Mouse (Mus musculus) heart, embryonic 10.5 days (tissue): ENCODE measurements around the gene Itm2c. TPM values are rescaled to one million over a fixed set of nuclear protein-coding genes. Genes with fewer than 3 reads are reported as not detected.

ENCODE experiments used
- DNase-seq: peaks from one replicate; pipeline ENCODE4 v3.0.0-alpha.2; 2017; ENCODE audit warnings: low spot score
- H3K27ac ChIP-seq: fragments of 300-500 bp; sonication (generic); 2 replicates; pipeline ENCODE4 v1.5.1; 2016; ENCODE audit warnings: mild to moderate bottlenecking
- H3K27me3 ChIP-seq: fragments of 300-500 bp; sonication (generic); 2 replicates; pipeline ENCODE4 v1.6.1; 2016; ENCODE audit warnings: mild to moderate bottlenecking; ENCODE audit not compliant: poor library complexity, insufficient read depth, severe bottlenecking
- H3K36me3 ChIP-seq: fragments of 300-500 bp; sonication (generic); 2 replicates; pipeline ENCODE4 v1.6.1; 2016; ENCODE audit warnings: mild to moderate bottlenecking, moderate library complexity
- H3K4me1 ChIP-seq: fragments of 300-500 bp; sonication (generic); 2 replicates; pipeline ENCODE4 v1.6.1; 2016; ENCODE audit warnings: mild to moderate bottlenecking
- H3K4me3 ChIP-seq: fragments of 300-500 bp; sonication (generic); 2 replicates; pipeline ENCODE4 v1.5.1; 2016; ENCODE audit warnings: mild to moderate bottlenecking, moderate library complexity
- H3K9me3 ChIP-seq: fragments of 300-500 bp; sonication (generic); 2 replicates; pipeline ENCODE4 v1.6.1; 2016; ENCODE audit warnings: mild to moderate bottlenecking, moderate library complexity
- WGBS: fragments of 180-500 bp; shearing (Covaris S2); methylation state at CpG from one replicate; pipeline ENCODE4 v1.1.7; 2016; 5-methylcytosine and 5-hydroxymethylcytosine counted together
- polyA plus RNA-seq: library from polyadenylated mRNA; unstranded; fragments of >200 nt; fragmentation: Nextera tagmentation; extraction: Ambion mirVana; gene quantifications from 2 replicates; pipeline ENCODE4 v1.2.1, GENCODE M21; 2016

Gene Itm2c
- polyA plus RNA-seq, 1 experiment from 2014 or later: 193 TPM

DNA sequence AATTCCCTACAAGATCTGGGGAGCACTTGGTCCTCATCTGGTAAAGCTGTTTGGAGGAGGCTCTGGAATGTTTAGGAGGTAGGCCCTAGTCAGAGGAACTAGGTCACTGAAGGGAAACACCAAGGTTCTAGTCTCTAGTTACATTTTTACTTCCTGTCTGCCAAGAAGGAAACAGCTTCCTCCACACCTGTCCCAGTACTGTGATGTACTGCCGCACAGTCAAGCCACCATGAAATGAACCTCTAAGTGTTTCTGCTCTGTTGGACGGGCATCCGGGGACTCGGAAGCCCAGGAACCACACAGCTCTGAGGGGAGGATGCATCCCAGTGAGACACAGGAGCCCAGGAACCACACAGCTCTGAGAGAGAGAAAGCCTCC lies 34.6 kb downstream of the Itm2c start:
- no peak overlapping the region for H3K27ac ChIP-seq
- H3K4me3 ChIP-seq: no peak overlapping the region
- H3K4me1 ChIP-seq: peaks cover 17% of the 10 kb centered on the region
- H3K9me3 ChIP-seq: no peaks in the 10 kb centered on the region
- DNase-seq: no peak
- 75% methylated on average over 4 of the region's 4 CpGs for WGBS
- no peaks in the 10 kb centered on the region for H3K36me3 ChIP-seq
- no peaks in the 10 kb centered on the region for H3K27me3 ChIP-seq

DNA sequence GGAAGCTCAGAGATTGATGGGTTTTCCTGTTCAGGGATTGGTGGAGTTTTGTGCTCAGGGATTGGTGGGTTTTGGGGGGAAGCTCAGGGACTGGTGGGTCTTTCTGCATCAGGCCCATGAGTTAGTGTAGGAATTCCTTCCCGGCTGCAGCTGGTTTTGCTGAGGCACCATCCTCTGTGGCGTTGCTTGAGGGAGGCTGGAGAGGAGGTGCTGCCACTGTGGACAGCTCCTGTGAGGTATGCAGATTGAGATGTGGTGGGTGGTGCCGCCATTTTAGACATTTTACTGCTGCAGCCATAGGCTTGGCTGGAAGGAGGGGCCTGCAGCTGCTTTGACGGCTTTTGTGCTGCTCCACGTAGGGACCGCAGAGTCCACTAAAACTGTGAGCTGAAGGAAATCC lies 35.3 kb downstream of the Itm2c start:
- Histone ChIP-seq H3K27me3 (no peaks in the 10 kb centered on the region), H3K4me1 (peaks cover 24% of the 10 kb centered on the region), H3K27ac (no peak overlapping the region), H3K4me3 (no peak overlapping the region), H3K9me3 (no peaks in the 10 kb centered on the region), H3K36me3 (no peaks in the 10 kb centered on the region)
- 72% methylated on average over 6 of the region's 6 CpGs for WGBS
- DNase-seq: no peak

GRCm38 (mm10) chr1:85931170-85931569 lies 37.1 kb downstream of the Itm2c start:
- Histone ChIP-seq H3K4me3 (no peak overlapping the region), H3K4me1 (peaks cover 27% of the 10 kb centered on the region)
- 80% methylated on average over 5 of the region's 5 CpGs for WGBS

DNA sequence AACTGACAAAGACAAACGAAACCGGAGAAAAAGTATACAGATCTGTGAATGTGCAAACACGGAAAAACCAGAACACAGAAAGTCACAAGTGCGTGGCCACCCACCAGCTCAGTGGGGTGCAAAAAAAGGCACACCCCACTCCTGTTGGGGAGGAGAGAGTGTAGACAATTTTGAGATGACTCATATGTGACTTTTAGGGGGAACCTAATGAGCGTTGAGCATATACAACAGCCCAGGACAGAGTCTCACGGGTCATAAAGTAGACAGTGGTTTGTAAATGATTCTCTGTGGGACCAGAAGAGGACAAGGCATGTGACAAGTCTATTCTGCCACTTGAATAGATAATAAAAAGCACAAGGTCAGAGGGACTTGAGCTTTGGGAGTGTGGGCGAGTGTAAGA lies 39.1 kb downstream of the Itm2c start:
- H3K4me1 ChIP-seq: peaks cover 28% of the 10 kb centered on the region
- H3K4me3 ChIP-seq: peak overlapping the region; percentile 12; the same call in 1 of the 2 replicates
- H3K27ac ChIP-seq: 0 out of 2 replicates have a peak overlapping the region, but pooled peaks have one; percentile 24
- no peaks in the 10 kb centered on the region for H3K9me3 ChIP-seq
- peak; percentile 19 for DNase-seq
- H3K36me3 ChIP-seq: no peaks in the 10 kb centered on the region
- H3K27me3 ChIP-seq: 0 out of 2 replicates have a peak, but pooled peaks cover 8% of the 10 kb centered on the region
- WGBS: 41% methylated on average over 7 of the region's 7 CpGs

More at GRCm38 (mm10) chr1:85931170-85931569, 37.1 kb downstream of the Itm2c start:
- DNase-seq: peak; percentile 67
- Histone ChIP-seq H3K9me3 (no peaks in the 10 kb centered on the region), H3K36me3 (no peaks in the 10 kb centered on the region), H3K27ac (no peak overlapping the region), H3K27me3 (no peaks in the 10 kb centered on the region)

GRCm38 (mm10) chr1:85933631-85934465 lies 39.8 kb downstream of the Itm2c start:
- Histone ChIP-seq H3K27me3 (0 out of 2 replicates have a peak, but pooled peaks cover 8% of the 10 kb centered on the region), H3K4me3 (peak overlapping the region; percentile 12; the same call in 1 of the 2 replicates), H3K36me3 (no peaks in the 10 kb centered on the region), H3K4me1 (peaks cover 25% of the 10 kb centered on the region), H3K27ac (peak overlapping the region; percentile 53), H3K9me3 (no peaks in the 10 kb centered on the region)
- DNase-seq: peak; percentile 62
- 13% methylated on average over 11 of the region's 11 CpGs for WGBS

GRCm38 (mm10) chr1:85934560-85934959 lies 40.5 kb downstream of the Itm2c start:
- Histone ChIP-seq H3K27me3 (0 out of 2 replicates have a peak, but pooled peaks cover 8% of the 10 kb centered on the region), H3K36me3 (no peaks in the 10 kb centered on the region), H3K4me1 (peaks cover 25% of the 10 kb centered on the region), H3K4me3 (no peak overlapping the region), H3K27ac (0 out of 2 replicates have a peak overlapping the region, but pooled peaks have one; percentile 7), H3K9me3 (no peaks in the 10 kb centered on the region)
- DNase-seq: peak; percentile 58
- 6% methylated on average over 7 of the region's 7 CpGs for WGBS

DNA sequence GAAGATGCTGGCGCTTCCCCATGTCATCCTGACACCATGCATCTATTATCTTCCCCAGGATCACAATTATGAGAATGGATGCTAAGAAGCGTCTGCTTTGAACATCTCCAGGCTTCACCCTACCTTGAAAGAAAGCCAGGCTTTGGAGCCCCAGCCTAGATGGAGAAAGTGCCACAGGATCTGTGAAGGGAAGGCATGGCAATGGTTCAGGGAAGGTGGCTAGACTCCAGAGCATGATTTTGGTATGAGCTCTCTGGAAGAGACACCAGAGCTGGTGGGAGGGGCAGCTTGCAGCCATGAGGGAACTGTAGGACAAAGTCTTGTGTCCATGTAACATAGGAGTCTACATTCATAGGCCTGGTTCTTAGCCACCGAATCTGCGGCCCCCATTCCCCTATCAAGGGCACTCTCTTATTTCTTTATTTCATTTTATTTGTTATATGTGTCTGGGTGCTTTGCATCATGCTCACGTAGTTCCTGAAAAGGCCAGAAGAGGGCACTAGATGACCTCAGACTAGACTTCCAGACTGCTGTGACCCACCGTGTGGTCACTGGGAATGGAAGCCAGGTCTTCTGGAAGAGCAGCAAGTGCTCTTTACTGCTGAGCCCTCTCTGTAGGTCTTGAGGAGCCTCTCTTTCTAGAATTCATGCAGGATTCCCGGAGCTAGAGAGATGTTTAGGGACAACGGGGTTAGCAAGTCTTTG lies 41.2 kb downstream of the Itm2c start:
- peaks cover 25% of the 10 kb centered on the region for H3K4me1 ChIP-seq
- H3K9me3 ChIP-seq: no peaks in the 10 kb centered on the region
- H3K36me3 ChIP-seq: no peaks in the 10 kb centered on the region
- no peak overlapping the region for H3K4me3 ChIP-seq
- no peak overlapping the region for H3K27ac ChIP-seq
- no peak for DNase-seq
- WGBS: 42% methylated on average over 8 of the region's 8 CpGs
- H3K27me3 ChIP-seq: 0 out of 2 replicates have a peak, but pooled peaks cover 8% of the 10 kb centered on the region

GRCm38 (mm10) chr1:85936265-85936664 lies 42.2 kb downstream of the Itm2c start:
- no peak overlapping the region for H3K27ac ChIP-seq
- H3K9me3 ChIP-seq: no peaks in the 10 kb centered on the region
- peaks cover 25% of the 10 kb centered on the region for H3K4me1 ChIP-seq
- DNase-seq: peak; percentile 68
- 0 out of 2 replicates have a peak, but pooled peaks cover 8% of the 10 kb centered on the region for H3K27me3 ChIP-seq
- 71% methylated on average over 6 of the region's 6 CpGs for WGBS
- H3K36me3 ChIP-seq: no peaks in the 10 kb centered on the region
- H3K4me3 ChIP-seq: no peak overlapping the region

DNA sequence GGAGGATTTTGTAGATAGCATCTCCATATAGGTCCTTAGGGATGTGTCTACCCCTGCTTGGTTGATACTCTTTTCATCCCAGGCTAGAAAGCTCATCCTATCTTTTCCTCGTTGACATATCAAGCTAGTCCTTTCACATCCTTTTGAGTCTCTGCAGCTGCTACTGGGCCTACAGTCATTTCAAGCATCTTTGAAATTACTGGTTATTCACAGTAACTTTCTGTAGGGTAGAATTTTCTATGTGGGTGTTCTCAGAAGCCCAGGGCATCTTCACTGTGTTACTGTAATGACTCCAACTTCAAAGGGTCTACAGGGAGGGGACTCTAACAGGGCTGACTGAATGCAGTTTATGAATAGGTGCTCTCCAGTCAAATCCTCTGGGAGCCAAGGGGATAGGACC lies 43.2 kb downstream of the Itm2c start:
- no peak overlapping the region for H3K27ac ChIP-seq
- H3K36me3 ChIP-seq: no peaks in the 10 kb centered on the region
- 0 out of 2 replicates have a peak, but pooled peaks cover 8% of the 10 kb centered on the region for H3K27me3 ChIP-seq
- no peak overlapping the region for H3K4me3 ChIP-seq
- DNase-seq: no peak
- peaks cover 25% of the 10 kb centered on the region for H3K4me1 ChIP-seq
- 66% methylated on average over 1 of the region's 1 CpGs for WGBS
- no peaks in the 10 kb centered on the region for H3K9me3 ChIP-seq

DNA sequence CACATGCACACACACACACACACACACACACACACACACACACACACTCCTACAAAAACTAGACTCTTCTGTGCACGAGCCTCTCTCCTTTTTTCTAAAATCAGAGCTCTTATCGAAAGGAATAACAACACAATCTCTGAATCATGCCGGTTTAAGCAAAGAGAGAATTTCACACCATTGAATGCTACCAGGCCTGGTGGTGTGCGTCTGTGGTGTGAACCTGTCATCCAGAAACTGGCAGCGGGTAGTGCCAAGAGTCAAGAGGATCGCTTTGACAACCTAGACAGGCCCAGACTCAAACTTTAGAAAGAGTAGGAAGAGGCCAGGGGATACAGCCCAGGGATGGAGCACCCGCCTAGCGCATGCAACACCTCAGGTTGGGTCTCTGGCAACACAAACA lies 48.2 kb downstream of the Itm2c start:
- Histone ChIP-seq H3K27me3 (no peaks in the 10 kb centered on the region), H3K36me3 (no peaks in the 10 kb centered on the region), H3K4me1 (no peaks in the 10 kb centered on the region), H3K4me3 (no peak overlapping the region), H3K9me3 (no peaks in the 10 kb centered on the region), H3K27ac (no peak overlapping the region)
- WGBS: 70% methylated on average over 8 of the region's 8 CpGs
- DNase-seq: no peak

GRCm38 (mm10) chr1:85949085-85949684 lies 55.1 kb downstream of the Itm2c start:
- Histone ChIP-seq H3K9me3 (no peaks in the 10 kb centered on the region), H3K4me1 (peaks cover 3% of the 10 kb centered on the region; the same call in 1 of the 2 replicates), H3K4me3 (no peak overlapping the region), H3K27ac (no peak overlapping the region), H3K27me3 (no peaks in the 10 kb centered on the region), H3K36me3 (no peaks in the 10 kb centered on the region)
- DNase-seq: no peak
- WGBS: 81% methylated on average over 2 of the region's 2 CpGs

DNA sequence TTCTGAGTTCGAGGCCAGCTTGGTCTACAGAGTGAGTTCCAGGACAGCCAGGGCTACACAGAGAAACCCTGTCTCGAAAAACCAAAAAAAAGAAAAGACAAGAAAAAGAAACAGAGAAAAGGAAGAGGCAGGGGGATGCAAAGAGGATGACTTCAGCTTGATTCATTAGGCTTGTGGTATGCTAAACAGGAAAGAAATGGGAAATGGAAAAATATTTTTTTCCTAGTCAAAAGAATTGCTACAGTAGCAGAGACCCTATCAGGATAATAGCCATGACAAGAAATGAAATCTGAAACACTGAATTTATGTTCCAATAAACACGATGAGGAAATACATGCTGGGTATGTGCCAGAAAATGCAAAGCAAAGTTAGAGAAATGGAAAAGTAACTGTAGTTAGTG lies 61.1 kb downstream of the Itm2c start:
- Histone ChIP-seq H3K27me3 (no peaks in the 10 kb centered on the region), H3K4me1 (peaks cover 53% of the 10 kb centered on the region), H3K27ac (no peak overlapping the region), H3K36me3 (no peaks in the 10 kb centered on the region), H3K9me3 (no peaks in the 10 kb centered on the region), H3K4me3 (no peak overlapping the region)
- no peak for DNase-seq
- 86% methylated on average over 3 of the region's 3 CpGs for WGBS

- H3K4me3 ChIP-seq: no peak overlapping the region
- no peaks in the 10 kb centered on the region for H3K27me3 ChIP-seq
- H3K9me3 ChIP-seq: no peaks in the 10 kb centered on the region
- no peaks in the 10 kb centered on the region for H3K36me3 ChIP-seq
- H3K4me1 ChIP-seq: peaks cover 61% of the 10 kb centered on the region
- no peak for DNase-seq
- H3K27ac ChIP-seq: peak overlapping the region; percentile 84
- WGBS: 57% methylated on average over 5 of the region's 5 CpGs
Observed at GRCm38 (mm10) chr1:85957290-85957689, 63.2 kb downstream of the Itm2c start.
